Mouse (Mus musculus) central nervous system, embryonic 11.5 days (tissue): ENCODE results near the gene H2bfm. TPM values are rescaled to one million over a fixed set of nuclear protein-coding genes. Genes with fewer than 3 reads are reported as not detected.

Experiments
- polyA plus RNA-seq: library from polyadenylated mRNA; depleted of rRNA; stranded (reverse); fragments of >200 nt; gene quantifications from 2 replicates; pipeline ENCODE4 v1.2.3, GENCODE M21; 2012; rRNA removed

The H2bfm gene
- polyA plus RNA-seq = not detected in 2 replicates

GRCm38 (mm10) chrX:136927031-136927430, at the start of gene H2bfm:
Gene H2bfm, plus strand, starts transcription at chrX:136927325.

GRCm38 (mm10) chrX:136975397-136975796, 48.3 kb downstream of the H2bfm start, which contains the start of gene Tmsb15b2:
Gene Tmsb15b2, minus strand, starts transcription at chrX:136975497.

GRCm38 (mm10) chrX:136976424-136977084, 49.4 kb downstream of the H2bfm start, which contains the start of the genes Tmsb15l and Tmsb15b1:
Gene Tmsb15l, minus strand, starts transcription at chrX:136976869.
Gene Tmsb15b1, minus strand, starts transcription at chrX:136976874.

Other genes with a start within 250 kb of the H2bfm start
- gene Tceal1, start 219.3 kb upstream of the H2bfm start, polyA plus RNA-seq = 7.1 and 7.2 TPM in 2 replicates
- 512 and 1,459 TPM in 2 replicates for gene Morf4l2, start 183.6 kb upstream of the H2bfm start, polyA plus RNA-seq
- not detected in 2 replicates for gene Glra4, start 147.2 kb upstream of the H2bfm start, polyA plus RNA-seq
- 10.7 and 19.9 TPM in 2 replicates for gene Plp1, start 104.7 kb upstream of the H2bfm start, polyA plus RNA-seq
- gene Rab9b, start 58.6 kb upstream of the H2bfm start, polyA plus RNA-seq = 1.0 and 2.1 TPM in 2 replicates
- 18.4 and 26.4 TPM in 2 replicates for gene Tmsb15b2, start 48.2 kb downstream of the H2bfm start, polyA plus RNA-seq
- 3.5 and 10.2 TPM in 2 replicates for gene Tmsb15l, start 49.5 kb downstream of the H2bfm start, polyA plus RNA-seq
- gene Tmsb15b1, start 49.5 kb downstream of the H2bfm start, polyA plus RNA-seq = 4.2 and 12.1 TPM in 2 replicates
- gene Zcchc18, start 65.8 kb downstream of the H2bfm start, polyA plus RNA-seq = 34.7 and 40.1 TPM in 2 replicates
- gene Slc25a53, start 111.0 kb downstream of the H2bfm start, polyA plus RNA-seq = 15.0 and 16.2 TPM in 2 replicates
- 3.2 and 5.2 TPM in 2 replicates for gene Fam199x, start 122.3 kb downstream of the H2bfm start, polyA plus RNA-seq
- gene Esx1, start 194.8 kb downstream of the H2bfm start, polyA plus RNA-seq = not detected in 2 replicates